Comparison of ENCODE assay signal across 8 mouse cellular contexts in the genomic region with DNA sequence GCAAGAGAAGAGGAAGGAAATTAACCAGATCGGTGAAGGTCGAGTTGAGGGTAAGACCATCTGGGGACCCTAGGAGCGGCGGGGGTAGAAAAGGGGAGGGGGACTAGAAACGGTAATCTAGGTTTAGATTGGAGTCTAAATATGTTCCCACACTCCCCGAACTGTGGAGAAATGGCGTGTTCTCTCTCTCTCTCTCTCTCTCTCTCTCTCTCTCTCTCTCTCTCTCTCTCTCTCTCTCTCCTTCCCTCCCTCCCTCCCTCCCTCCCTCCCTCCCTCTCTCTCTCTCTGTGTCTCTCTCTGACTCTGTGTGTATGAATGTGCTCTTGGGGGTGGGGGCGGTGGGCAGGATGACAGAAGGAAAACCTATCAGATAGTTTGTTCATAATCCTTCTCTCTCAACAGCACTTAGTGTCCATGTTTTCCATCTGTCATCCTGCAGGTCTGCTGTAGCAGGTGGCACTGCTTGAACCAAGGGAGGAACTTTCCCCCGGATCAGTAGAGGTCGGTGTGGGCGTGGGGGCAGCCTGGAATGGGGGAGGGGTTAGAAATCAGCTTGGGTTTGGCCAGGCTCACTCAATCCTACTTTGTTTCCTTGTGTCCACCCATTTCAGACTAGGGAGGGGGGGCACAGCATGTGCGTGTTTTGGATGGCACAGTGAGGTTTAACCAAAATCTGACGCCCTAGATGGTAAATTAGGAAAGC. TPM values are rescaled to one million over a fixed set of nuclear protein-coding genes. Genes with fewer than 3 reads are reported as not detected.
A peak's percentile ranks its signal among the peaks of the same experiment; 100 is the strongest.
DNase-seq lines count a peak whose midpoint lies in the region; ATAC-seq and TF ChIP-seq lines count a peak whose summit lies in the region.

No protein-coding gene starts in this region.

- peak overlapping the region; percentile 55 for H3K4me2 ChIP-seq in kidney, embryonic 15.5 days
- H3K4me2 ChIP-seq in heart, embryonic 13.5 days: peak overlapping the region; percentile 66
- peak overlapping the region; percentile 75 for H3K4me2 ChIP-seq in liver, embryonic 13.5 days

- H3K36me3 ChIP-seq in kidney, embryonic 15.5 days: no peaks in the 10 kb centered on the region
- H3K36me3 ChIP-seq in heart, embryonic 13.5 days: no peaks in the 10 kb centered on the region
- no peaks in the 10 kb centered on the region for H3K36me3 ChIP-seq in liver, embryonic 13.5 days
- H3K36me3 ChIP-seq in small intestine, adult 2 months (ENCODE audit: control insufficient read depth, insufficient read depth, low read length): no peaks in the 10 kb centered on the region

- WGBS in kidney, embryonic 15.5 days: 23% methylated on average over 12 of the region's 13 CpGs
- 16% methylated on average over 13 of the region's 13 CpGs for WGBS in bone marrow, adult 2 months
- WGBS in heart, embryonic 13.5 days: 16% methylated on average over 12 of the region's 13 CpGs
- 19% methylated on average over 12 of the region's 13 CpGs for WGBS in liver, embryonic 13.5 days (ENCODE audit: insufficient replicate concordance)
- WGBS in small intestine, adult 2 months: 26% methylated on average over 13 of the region's 13 CpGs

- peak overlapping the region; percentile 84 for H3K27ac ChIP-seq in kidney, embryonic 15.5 days
- H3K27ac ChIP-seq in bone marrow, adult 2 months (ENCODE audit: control insufficient read depth, insufficient read depth, low read depth, low read length, poor library complexity): no peak overlapping the region
- H3K27ac ChIP-seq in heart, embryonic 13.5 days (replicated peaks): peak overlapping the region; percentile 88
- 0 out of 2 replicates have a peak overlapping the region, but pooled peaks have one; percentile 29 for H3K27ac ChIP-seq in liver, embryonic 13.5 days
- H3K27ac ChIP-seq in small intestine, adult 2 months (ENCODE audit: insufficient read depth, low read depth, low read length): no peak overlapping the region

- H3K9me3 ChIP-seq in kidney, embryonic 15.5 days (replicated peaks): no peaks in the 10 kb centered on the region
- H3K9me3 ChIP-seq in heart, embryonic 13.5 days: no peaks in the 10 kb centered on the region
- no peaks in the 10 kb centered on the region for H3K9me3 ChIP-seq in liver, embryonic 13.5 days (replicated peaks)

- H3K4me3 ChIP-seq in kidney, embryonic 15.5 days (replicated peaks): peak overlapping the region; percentile 62
- H3K4me3 ChIP-seq in bone marrow, adult 2 months (replicated peaks; ENCODE audit: control insufficient read depth, low read depth, low read length): peak overlapping the region; percentile 62
- peak overlapping the region; percentile 72 for H3K4me3 ChIP-seq in heart, embryonic 13.5 days
- peak overlapping the region; percentile 68 for H3K4me3 ChIP-seq in liver, embryonic 13.5 days (replicated peaks)
- peak overlapping the region; percentile 91 for H3K4me3 ChIP-seq in small intestine, adult 2 months (ENCODE audit: low read depth, low read length)

- H3K9ac ChIP-seq in kidney, embryonic 15.5 days: peak overlapping the region; percentile 50
- peak overlapping the region; percentile 92 for H3K9ac ChIP-seq in heart, embryonic 13.5 days
- H3K9ac ChIP-seq in liver, embryonic 13.5 days: peak overlapping the region; percentile 74

- peaks cover 6% of the 10 kb centered on the region for H3K4me1 ChIP-seq in kidney, embryonic 15.5 days
- no peaks in the 10 kb centered on the region for H3K4me1 ChIP-seq in bone marrow, adult 2 months (ENCODE audit: control insufficient read depth, insufficient read depth, low read length)
- H3K4me1 ChIP-seq in heart, embryonic 13.5 days: peaks cover 18% of the 10 kb centered on the region
- peaks cover 11% of the 10 kb centered on the region for H3K4me1 ChIP-seq in liver, embryonic 13.5 days (replicated peaks)
- H3K4me1 ChIP-seq in small intestine, adult 2 months (ENCODE audit: control insufficient read depth, insufficient read depth, insufficient read length, low read length): no peaks in the 10 kb centered on the region

- TF ChIP-seq POLR2A in bone marrow, adult 2 months (IDR thresholded peaks at IDR 0.05; ENCODE audit: borderline replicate concordance, control insufficient read depth, low read depth, low read length): no peak
- TF ChIP-seq POLR2A in small intestine, adult 2 months (IDR thresholded peaks at IDR 0.05; ENCODE audit: low read depth, low read length): no peak

- ATAC-seq in kidney, embryonic 15.5 days (replicated peaks; ENCODE audit: low FRiP score): peak; percentile 59
- ATAC-seq in heart, embryonic 13.5 days (ENCODE audit: extremely low read depth, insufficient number of reproducible peaks, low FRiP score, low TSS enrichment): no peak; the same call in 1 of the 2 replicates
- ATAC-seq in liver, embryonic 13.5 days (ENCODE audit: low read depth): 0 out of 2 replicates have a peak, but pooled peaks have one; percentile 17

- TF ChIP-seq CTCF in bone marrow, adult 2 months (IDR thresholded peaks at IDR 0.05; ENCODE audit: control insufficient read depth, insufficient read depth, low read length): no peak
- TF ChIP-seq CTCF in small intestine, adult 2 months (IDR thresholded peaks at IDR 0.05; ENCODE audit: extremely low read depth, insufficient read length, insufficient replicate concordance, low read depth, low read length): no peak

- peaks cover 33% of the 10 kb centered on the region for H3K27me3 ChIP-seq in kidney, embryonic 15.5 days
- no peaks in the 10 kb centered on the region for H3K27me3 ChIP-seq in heart, embryonic 13.5 days (replicated peaks)
- H3K27me3 ChIP-seq in liver, embryonic 13.5 days: no peaks in the 10 kb centered on the region; the same call in 1 of the 2 replicates
- H3K27me3 ChIP-seq in small intestine, adult 2 months (ENCODE audit: control insufficient read depth, insufficient read depth, low read length): no peaks in the 10 kb centered on the region

- no peak for DNase-seq in kidney, adult 8-10 months
- no peak for DNase-seq in liver, embryonic 13.5 days
- no peak for DNase-seq in frontal cortex, adult 2 months (ENCODE audit: extremely low spot score in 1 of 2, low spot score in 1 of 2)
- no peak for DNase-seq in spleen, postnatal 14 days (ENCODE audit: low spot score in 2 of 2)

RNA-seq across cellular contexts. Expression of a gene that starts 1.0 kb away (rescaled TPM):
- 61.5 and 63.5 TPM in 2 replicates for polyA plus RNA-seq in kidney, embryonic 15.5 days (2015; fragmentation: Nextera tagmentation; extraction: Ambion mirVana)
- polyA plus RNA-seq in bone marrow, adult 2 months (2011; ENCODE audit: insufficient read depth, insufficient read length, low replicate concordance, missing spikeins): 5.4 and 13.2 TPM in 2 replicates
- polyA plus RNA-seq in heart, embryonic 13.5 days (2015; fragmentation: Nextera tagmentation; extraction: Ambion mirVana): 75.1 and 82.7 TPM in 2 replicates
- 17.1 and 22.9 TPM in 2 replicates for polyA plus RNA-seq in liver, embryonic 13.5 days (2015; fragmentation: Nextera tagmentation; extraction: Ambion mirVana)
- 0.42 TPM in 2 replicates for polyA plus RNA-seq in small intestine, adult 2 months (2012; rRNA removed)
- 58.5 and 64.6 TPM in 2 replicates for polyA plus RNA-seq in frontal cortex, adult 2 months (2012; rRNA removed)

RNA-seq across cellular contexts. Expression of a gene that starts 6.2 kb away (rescaled TPM):
- polyA plus RNA-seq in kidney, embryonic 15.5 days (2015; fragmentation: Nextera tagmentation; extraction: Ambion mirVana): 22.6 and 22.9 TPM in 2 replicates
- 1.2 and 4.6 TPM in 2 replicates for polyA plus RNA-seq in bone marrow, adult 2 months (2011; ENCODE audit: insufficient read depth, insufficient read length, low replicate concordance, missing spikeins)
- 18.9 and 19.0 TPM in 2 replicates for polyA plus RNA-seq in heart, embryonic 13.5 days (2015; fragmentation: Nextera tagmentation; extraction: Ambion mirVana)
- 6.5 and 7.5 TPM in 2 replicates for polyA plus RNA-seq in liver, embryonic 13.5 days (2015; fragmentation: Nextera tagmentation; extraction: Ambion mirVana)
- 0.24 and 0.36 TPM in 2 replicates for polyA plus RNA-seq in small intestine, adult 2 months (2012; rRNA removed)
- 8.4 and 9.6 TPM in 2 replicates for polyA plus RNA-seq in frontal cortex, adult 2 months (2012; rRNA removed)

RNA-seq across cellular contexts. Expression of a gene that starts 39.7 kb away (rescaled TPM):
- polyA plus RNA-seq in kidney, embryonic 15.5 days (2015; fragmentation: Nextera tagmentation; extraction: Ambion mirVana): 50.5 and 55.0 TPM in 2 replicates
- polyA plus RNA-seq in bone marrow, adult 2 months (2011; ENCODE audit: insufficient read depth, insufficient read length, low replicate concordance, missing spikeins): 3.2 and 4.7 TPM in 2 replicates
- 41.0 and 46.1 TPM in 2 replicates for polyA plus RNA-seq in heart, embryonic 13.5 days (2015; fragmentation: Nextera tagmentation; extraction: Ambion mirVana)
- 7.5 and 8.9 TPM in 2 replicates for polyA plus RNA-seq in liver, embryonic 13.5 days (2015; fragmentation: Nextera tagmentation; extraction: Ambion mirVana)
- polyA plus RNA-seq in small intestine, adult 2 months (2012; rRNA removed): 0.18 and 0.44 TPM in 2 replicates
- polyA plus RNA-seq in frontal cortex, adult 2 months (2012; rRNA removed): 67.5 and 81.6 TPM in 2 replicates

RNA-seq across cellular contexts. Expression of a gene that starts 51.6 kb away (rescaled TPM):
- 73.8 and 78.4 TPM in 2 replicates for polyA plus RNA-seq in kidney, embryonic 15.5 days (2015; fragmentation: Nextera tagmentation; extraction: Ambion mirVana)
- polyA plus RNA-seq in bone marrow, adult 2 months (2011; ENCODE audit: insufficient read depth, insufficient read length, low replicate concordance, missing spikeins): 3.1 and 6.5 TPM in 2 replicates
- 61.5 and 64.3 TPM in 2 replicates for polyA plus RNA-seq in heart, embryonic 13.5 days (2015; fragmentation: Nextera tagmentation; extraction: Ambion mirVana)
- polyA plus RNA-seq in liver, embryonic 13.5 days (2015; fragmentation: Nextera tagmentation; extraction: Ambion mirVana): 12.0 and 13.8 TPM in 2 replicates
- polyA plus RNA-seq in small intestine, adult 2 months (2012; rRNA removed): 2.6 and 2.7 TPM in 2 replicates
- 45.7 and 54.3 TPM in 2 replicates for polyA plus RNA-seq in frontal cortex, adult 2 months (2012; rRNA removed)

Comparison
In these comparisons a context has a peak if more than half of its experiments do, and no peak if none do; other contexts are left out.
1. H3K27ac ChIP-seq: peak in kidney, embryonic 15.5 days (single experiment), heart, embryonic 13.5 days (single experiment) and liver, embryonic 13.5 days (single experiment); none in bone marrow, adult 2 months (single experiment) and small intestine, adult 2 months (single experiment).
2. Peak in every context shown above with its lines, with median percentiles within 50 percentile points of each other: H3K4me2 ChIP-seq, H3K4me3 ChIP-seq and H3K9ac ChIP-seq.